9 mouse cellular contexts compared by ENCODE assay signal in the genomic region with DNA sequence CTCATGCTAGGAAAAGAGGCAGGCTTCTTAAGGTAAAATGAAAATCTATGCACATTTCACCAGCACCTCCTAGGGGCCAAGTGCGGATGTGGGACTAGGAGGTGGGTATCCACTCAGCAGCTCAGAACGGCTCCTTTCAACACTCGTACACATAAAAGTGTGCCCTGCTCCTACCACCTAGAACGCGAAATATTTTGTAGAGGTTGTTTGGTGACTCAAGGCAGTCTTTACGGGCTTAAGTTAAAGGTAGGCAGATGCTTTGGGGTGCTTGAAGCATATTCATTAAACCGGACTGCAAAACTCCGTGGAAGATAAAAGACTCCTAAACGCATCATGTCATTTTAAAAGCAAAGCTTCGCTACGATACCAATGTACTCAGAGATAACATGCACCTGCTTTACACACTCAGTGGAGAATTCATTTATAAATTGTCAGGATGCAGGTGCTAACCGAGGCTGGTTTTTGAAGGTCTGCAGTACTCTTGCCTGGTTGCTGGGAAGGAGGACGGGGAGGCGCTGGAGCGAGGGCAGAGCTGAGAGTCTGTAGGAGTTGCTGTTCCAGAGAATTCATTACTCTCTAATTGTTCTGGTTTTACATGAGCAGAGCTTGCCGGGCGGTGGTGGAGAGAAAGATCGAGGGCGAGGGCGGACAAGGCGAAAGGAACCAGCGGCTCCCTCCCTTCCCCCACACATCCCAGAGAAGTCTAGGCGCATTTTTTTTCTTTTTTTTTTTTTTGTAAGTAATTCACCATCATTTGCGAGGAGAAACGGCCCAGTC. TPM values are rescaled to one million over a fixed set of nuclear protein-coding genes. Genes with fewer than 3 reads are reported as not detected.
A peak's percentile ranks its signal among the peaks of the same experiment; 100 is the strongest.
DNase-seq lines count a peak whose midpoint lies in the region; ATAC-seq lines count a peak whose summit lies in the region.
"Had no signal": no experiment of that assay in that cellular context is flagged by ENCODE, and none has a peak within 500 bp of the region (broad histone marks: within the 10 kb centered on the region; RNA-seq: fewer than 3 reads in every experiment).

No protein-coding gene starts in this region.

- intact Hi-C loops in gastrocnemius, postnatal 36 days (cut with DNase I): loop anchor here (5.0 to 10.0 kb wide), 3 partner anchors 380 to 533 kb away; no protein-coding TSS in a partner anchor

- no peaks in the 10 kb centered on the region for H3K36me3 ChIP-seq in limb, embryonic 13.5 days
- H3K36me3 ChIP-seq in midbrain, embryonic 13.5 days: no peaks in the 10 kb centered on the region
- H3K36me3 ChIP-seq in splenic B cell, adult 2 months (ENCODE audit: control insufficient read depth, insufficient read depth, low read length, poor library complexity, severe bottlenecking): no peaks in the 10 kb centered on the region

- H3K27ac ChIP-seq in limb, embryonic 13.5 days: peak overlapping the region; percentile 15; the same call in 1 of the 2 replicates
- H3K27ac ChIP-seq in midbrain, embryonic 13.5 days: peak overlapping the region; percentile 31

- H3K4me1 ChIP-seq in limb, embryonic 13.5 days: peaks cover 19% of the 10 kb centered on the region; the same call in 1 of the 2 replicates
- H3K4me1 ChIP-seq in midbrain, embryonic 13.5 days (replicated peaks): peaks cover 37% of the 10 kb centered on the region

- peak; percentile 60 to 65 for DNase-seq in cerebellum, postnatal 14 days
- DNase-seq in embryo, embryonic 10 days (ENCODE audit: low spot score): peak; percentile 85
- DNase-seq in gastrocnemius, postnatal 36 days: peak; percentile 19 to 23
- DNase-seq in kidney, adult 11 months: peak; percentile 36
- DNase-seq in splenic B cell, adult 2 months (ENCODE audit: low read depth, low spot score): peak; percentile 63

- peak overlapping the region; percentile 67 for H3K4me3 ChIP-seq in limb, embryonic 13.5 days
- peak overlapping the region; percentile 67 for H3K4me3 ChIP-seq in midbrain, embryonic 13.5 days (replicated peaks)

- H3K4me2 ChIP-seq in limb, embryonic 13.5 days (replicated peaks): peak overlapping the region; percentile 92
- H3K4me2 ChIP-seq in midbrain, embryonic 13.5 days (replicated peaks): peak overlapping the region; percentile 95

- no peak for ATAC-seq in cerebellum, adult (ENCODE audit: insufficient number of reproducible peaks, low FRiP score, low TSS enrichment)
- no peak for ATAC-seq in limb, embryonic 13.5 days (ENCODE audit: low FRiP score, low read depth)
- peak; percentile 59 for ATAC-seq in midbrain, embryonic 13.5 days

- H3K9me3 ChIP-seq in limb, embryonic 13.5 days: no peaks in the 10 kb centered on the region
- no peaks in the 10 kb centered on the region for H3K9me3 ChIP-seq in midbrain, embryonic 13.5 days

- WGBS in limb, embryonic 13.5 days: 1% methylated on average over 25 of the region's 25 CpGs
- WGBS in midbrain, embryonic 13.5 days: under 1% methylated on average over 24 of the region's 25 CpGs

- H3K27me3 ChIP-seq in limb, embryonic 13.5 days: peaks cover 15% of the 10 kb centered on the region
- H3K27me3 ChIP-seq in midbrain, embryonic 13.5 days: peaks cover 22% of the 10 kb centered on the region
- H3K27me3 ChIP-seq in splenic B cell, adult 2 months (ENCODE audit: control insufficient read depth, insufficient read depth, low read length, poor library complexity, severe bottlenecking): no peaks in the 10 kb centered on the region; the same call in 1 of the 2 replicates

- H3K9ac ChIP-seq in limb, embryonic 13.5 days: peak overlapping the region; percentile 55
- peak overlapping the region; percentile 68 for H3K9ac ChIP-seq in midbrain, embryonic 13.5 days (replicated peaks)

RNA-seq across cellular contexts. Expression of gene Kcnj2, which starts 1.0 kb away (rescaled TPM):
- total RNA-seq in gastrocnemius, postnatal 36 days (2021): 10 to 100 TPM; 29.8 to 46.5 TPM
- polyA plus RNA-seq in limb, embryonic 13.5 days (2015; fragmentation: Nextera tagmentation; extraction: Ambion mirVana): 2.8 and 2.9 TPM in 2 replicates
- 1.3 TPM in 2 replicates for polyA plus RNA-seq in midbrain, embryonic 13.5 days (2015; fragmentation: Nextera tagmentation; extraction: Ambion mirVana)
- total RNA-seq: MEL had no signal

Comparison
In these comparisons a context has a peak if more than half of its experiments do, and no peak if none do; other contexts are left out.
1. DNase-seq: peak in every context shown above with its lines; median percentile 85 in embryo, embryonic 10 days; 63 in splenic B cell, adult 2 months; 62 in cerebellum, postnatal 14 days; 36 in kidney, adult 11 months; 21 in gastrocnemius, postnatal 36 days.